Mouse (Mus musculus) kidney, adult 2 months (tissue): ENCODE data around the gene Olfr1411. TPM values are rescaled to one million over a fixed set of nuclear protein-coding genes. Genes with fewer than 3 reads are reported as not detected.
A peak's percentile ranks its signal among the peaks of the same experiment; 100 is the strongest.

Experiments
- DNase-seq: peaks from one replicate; pipeline ENCODE4 v3.0.0; 2021
- H3K27ac ChIP-seq: fragments of 200-500 bp; 2 replicates; pipeline ENCODE4 v1.5.1; 2012; ENCODE audit warnings: low read depth, low read length, control low read depth, inconsistent platforms; ENCODE audit not compliant: insufficient read depth
- H3K27me3 ChIP-seq: fragments of 200-500 bp; replicated peaks from 2 replicates; pipeline ENCODE4 v1.6.1; 2012; ENCODE audit warnings: mild to moderate bottlenecking, moderate library complexity, low read length, inconsistent platforms; ENCODE audit not compliant: control insufficient read depth, insufficient read depth
- H3K36me3 ChIP-seq: fragments of 200-500 bp; 2 replicates; pipeline ENCODE4 v1.6.1; 2012; ENCODE audit warnings: mild to moderate bottlenecking, moderate library complexity, low read length, inconsistent platforms; ENCODE audit not compliant: control insufficient read depth, insufficient read depth
- H3K4me1 ChIP-seq: fragments of 200-500 bp; 2 replicates; pipeline ENCODE4 v1.6.1; 2011; ENCODE audit warnings: low read length; ENCODE audit not compliant: control insufficient read depth, insufficient read depth
- H3K4me3 ChIP-seq: fragments of 200-500 bp; 2 replicates; pipeline ENCODE4 v1.5.1; 2011; ENCODE audit warnings: mild to moderate bottlenecking, low read depth, low read length, control low read depth; ENCODE audit not compliant: insufficient read depth
- CTCF ChIP-seq: fragments of 200-500 bp; conservative IDR thresholded peaks from 2 replicates; pipeline ENCODE4 v1.5.1; 2011; ENCODE audit warnings: low read depth, mild to moderate bottlenecking, control low read depth, low read length, moderate library complexity, mixed read lengths; ENCODE audit not compliant: insufficient read depth, insufficient read length
- POLR2A ChIP-seq: fragments of 200-500 bp; IDR thresholded peaks from one replicate; pipeline ENCODE4 v1.6.1; 2011; ENCODE audit warnings: low read depth, low read length, control low read depth
- WGBS: fragments of 180-500 bp; shearing (Covaris S2); methylation state at CpG from one replicate; pipeline ENCODE4 v1.1.7; 2018; 5-methylcytosine and 5-hydroxymethylcytosine counted together
- polyA plus RNA-seq: library from polyadenylated mRNA; depleted of rRNA; stranded (reverse); fragments of >200 nt; gene quantifications from 2 replicates; pipeline ENCODE4 v1.2.3, GENCODE M21; 2012

The Olfr1411 gene
- polyA plus RNA-seq, 1 experiment: not detected

- no peak for TF ChIP-seq CTCF
- TF ChIP-seq POLR2A: no peak
- WGBS: 41% methylated on average over 4 of the region's 4 CpGs
- DNase-seq: no peak
- Histone ChIP-seq H3K36me3 (no peaks in the 10 kb centered on the region), H3K4me1 (no peaks in the 10 kb centered on the region), H3K27ac (no peak overlapping the region), H3K4me3 (no peak overlapping the region), H3K27me3 (no peaks in the 10 kb centered on the region)
These were observed 19.0 kb downstream of the Olfr1411 start for GRCm38 (mm10) chr1:92613175-92613574.

GRCm38 (mm10) chr1:92614516-92614915, 20.3 kb downstream of the Olfr1411 start:
- Histone ChIP-seq H3K4me3 (no peak overlapping the region), H3K27ac (no peak overlapping the region), H3K36me3 (no peaks in the 10 kb centered on the region), H3K4me1 (no peaks in the 10 kb centered on the region), H3K27me3 (no peaks in the 10 kb centered on the region)
- DNase-seq: peak; percentile 26
- WGBS: 2% methylated on average over 1 of the region's 1 CpGs
- TF ChIP-seq CTCF: no peak; the same call in 1 of the 2 replicates
- no peak for TF ChIP-seq POLR2A

- H3K36me3 ChIP-seq: no peaks in the 10 kb centered on the region
- no peak overlapping the region for H3K27ac ChIP-seq
- no peaks in the 10 kb centered on the region for H3K27me3 ChIP-seq
- H3K4me1 ChIP-seq: no peaks in the 10 kb centered on the region
- WGBS: 73% methylated on average over 1 of the region's 1 CpGs
- no peak for DNase-seq
- no peak overlapping the region for H3K4me3 ChIP-seq
- TF ChIP-seq POLR2A (no peak), CTCF (no peak)
These were observed 21.8 kb downstream of the Olfr1411 start for GRCm38 (mm10) chr1:92616046-92616445.

- no peak within 1 kb of the TSS for H3K4me3 ChIP-seq
- WGBS: 62% methylated on average over 2 of the region's 2 CpGs
- TF ChIP-seq CTCF: no peak
- no peak for TF ChIP-seq POLR2A
- no peak for DNase-seq
- no peak within 1 kb of the TSS for H3K27ac ChIP-seq
- no peaks in the 10 kb centered on the region for H3K4me1 ChIP-seq
- no peaks in the 10 kb centered on the region for H3K36me3 ChIP-seq
- no peaks in the 10 kb centered on the region for H3K27me3 ChIP-seq
These were observed 23.3 kb downstream of the Olfr1411 start, which contains the start of gene Olfr12 for GRCm38 (mm10) chr1:92617488-92617887. Gene Olfr12, plus strand, starts transcription at chr1:92617788.

DNA sequence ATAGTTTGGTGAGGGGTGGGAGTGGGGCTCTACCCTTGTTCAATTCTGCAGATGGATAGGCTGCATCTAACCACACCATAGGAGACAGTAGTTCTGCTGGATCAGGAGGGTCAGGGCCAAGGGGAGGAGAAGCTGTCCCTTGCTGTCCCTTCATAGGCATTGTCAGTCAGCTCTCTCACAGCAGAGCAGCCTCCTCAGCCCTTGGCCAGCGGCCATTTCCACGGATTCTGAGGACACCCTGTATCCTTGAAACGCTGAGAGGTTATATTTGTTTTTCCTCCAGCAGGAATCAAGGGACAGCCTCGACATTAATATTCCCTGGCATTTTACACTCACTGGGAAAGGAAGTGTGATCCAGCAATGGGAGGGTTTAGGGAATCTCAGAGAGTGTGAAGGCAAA, 24.1 kb downstream of the Olfr1411 start:
- DNase-seq: no peak
- no peak overlapping the region for H3K27ac ChIP-seq
- no peaks in the 10 kb centered on the region for H3K4me1 ChIP-seq
- no peak overlapping the region for H3K4me3 ChIP-seq
- H3K27me3 ChIP-seq: no peaks in the 10 kb centered on the region
- no peak for TF ChIP-seq POLR2A
- no peak for TF ChIP-seq CTCF
- H3K36me3 ChIP-seq: no peaks in the 10 kb centered on the region
- WGBS: 37% methylated on average over 4 of the region's 4 CpGs

- TF ChIP-seq POLR2A (no peak), CTCF (no peak)
- Histone ChIP-seq H3K27me3 (no peaks in the 10 kb centered on the region), H3K4me1 (no peaks in the 10 kb centered on the region), H3K4me3 (no peak overlapping the region), H3K27ac (no peak overlapping the region), H3K36me3 (no peaks in the 10 kb centered on the region)
- no peak for DNase-seq
- 59% methylated on average over 4 of the region's 4 CpGs for WGBS
These were observed 34.0 kb downstream of the Olfr1411 start for GRCm38 (mm10) chr1:92628227-92628626.

DNA sequence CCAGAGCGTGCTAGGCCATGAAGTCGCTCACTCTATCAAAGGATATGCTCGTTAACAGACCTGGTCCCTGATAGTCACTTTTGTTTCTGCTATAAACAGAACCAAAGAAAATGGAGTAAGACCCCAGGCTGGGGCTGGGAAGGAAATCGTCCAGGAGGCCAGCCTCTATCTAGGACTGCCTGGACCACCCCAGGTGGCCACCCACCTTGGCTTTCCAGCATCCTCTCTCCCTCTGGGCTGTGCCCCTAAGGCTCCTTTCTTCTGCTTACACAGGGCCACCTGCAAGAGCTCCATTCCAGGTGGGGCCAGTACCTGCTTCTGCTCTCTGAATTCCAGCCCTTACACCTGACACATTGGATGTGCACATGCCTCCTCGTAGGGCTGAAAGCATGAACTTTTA, 38.0 kb downstream of the Olfr1411 start:
- Histone ChIP-seq H3K36me3 (no peaks in the 10 kb centered on the region), H3K27me3 (no peaks in the 10 kb centered on the region), H3K27ac (no peak overlapping the region), H3K4me1 (no peaks in the 10 kb centered on the region), H3K4me3 (no peak overlapping the region)
- WGBS: 79% methylated on average over 5 of the region's 5 CpGs
- no peak for DNase-seq
- TF ChIP-seq CTCF: no peak
- TF ChIP-seq POLR2A: no peak
